Mouse (Mus musculus) heart, postnatal 0 days (tissue): ENCODE measurements around the gene Casp9.

Experiments
- CTCF ChIP-seq: IDR thresholded peaks from 2 replicates; pipeline ENCODE4 v1.5.1; 2016; ENCODE audit warnings: antibody characterized with exemption, control low read depth, low read depth
- EP300 ChIP-seq: IDR thresholded peaks from 2 replicates; pipeline ENCODE4 v1.6.1; 2016; ENCODE audit warnings: antibody characterized with exemption, low read depth

GRCm38 (mm10) chr4:141858501-141858900, 65.1 kb downstream of the Casp9 start:
- TF ChIP-seq EP300 (no peak), CTCF (no peak)
